Mouse (Mus musculus) bone marrow, adult 2 months (tissue): ENCODE measurements around the gene Tas2r136. TPM values are rescaled to one million over a fixed set of nuclear protein-coding genes. Genes with fewer than 3 reads are reported as not detected.

Experiments used
- H3K27ac ChIP-seq: fragments of 200-500 bp; 2 replicates; pipeline ENCODE4 v1.5.1; 2012; ENCODE audit warnings: low read depth, mild to moderate bottlenecking, control low read depth, inconsistent platforms, low read length; ENCODE audit not compliant: control insufficient read depth, poor library complexity, insufficient read depth
- H3K4me1 ChIP-seq: fragments of 200-500 bp; 2 replicates; pipeline ENCODE4 v1.6.1; 2011; ENCODE audit warnings: low read length; ENCODE audit not compliant: control insufficient read depth, insufficient read depth
- H3K4me3 ChIP-seq: fragments of 200-500 bp; replicated peaks from 2 replicates; pipeline ENCODE3; 2011; ENCODE audit warnings: mild to moderate bottlenecking, low read depth, low read length, control low read depth; ENCODE audit not compliant: control insufficient read depth
- CTCF ChIP-seq: fragments of 200-500 bp; IDR thresholded peaks from 2 replicates; pipeline ENCODE4 v1.5.1; 2011; ENCODE audit warnings: low read length, control low read depth; ENCODE audit not compliant: control insufficient read depth, insufficient read depth
- POLR2A ChIP-seq: fragments of 200-500 bp; IDR thresholded peaks from 2 replicates; pipeline ENCODE4 v1.6.1; 2011; ENCODE audit warnings: low read depth, mild to moderate bottlenecking, control low read depth, low read length, borderline replicate concordance; ENCODE audit not compliant: control insufficient read depth
- WGBS: fragments of 180-500 bp; shearing (Covaris S2); methylation state at CpG from one replicate; pipeline ENCODE4 v1.1.7; 2018; 5-methylcytosine and 5-hydroxymethylcytosine counted together
- polyA plus RNA-seq: library from polyadenylated mRNA; stranded (reverse); fragments of >200 nt; gene quantifications from 2 replicates; pipeline ENCODE4 v1.2.4, GENCODE M21; 2011; ENCODE audit warnings: low replicate concordance; ENCODE audit not compliant: missing spikeins, insufficient read depth, insufficient read length

Tas2r136 gene
- polyA plus RNA-seq, result not detected in 2 replicates

- TF ChIP-seq POLR2A, result no peak
- TF ChIP-seq CTCF, result no peak
- Histone ChIP-seq H3K27ac (no peak within 1 kb of the TSS), H3K4me1 (no peaks in the 10 kb centered on the region), H3K4me3 (no peak within 1 kb of the TSS)
These were observed at the start of gene Tas2r136 for GRCm38 (mm10) chr6:132778062-132778461. Gene Tas2r136 (minus strand): TSS chr6:132778162.

- WGBS, result 74% methylated on average over 1 of the region's 1 CpGs
- TF ChIP-seq POLR2A (no peak), CTCF (no peak)
- Histone ChIP-seq H3K27ac (no peak within 1 kb of the TSS), H3K4me1 (no peaks in the 10 kb centered on the region), H3K4me3 (no peak within 1 kb of the TSS)
These were observed 24.6 kb upstream of the Tas2r136 start, which contains the start of gene Tas2r117 for GRCm38 (mm10) chr6:132802518-132802917. Gene Tas2r117 (plus strand): TSS chr6:132802818.

- Histone ChIP-seq H3K4me3 (no peak overlapping the region), H3K4me1 (no peaks in the 10 kb centered on the region), H3K27ac (no peak overlapping the region)
- TF ChIP-seq POLR2A, result no peak
- no peak for TF ChIP-seq CTCF
- 37% methylated on average over 1 of the region's 1 CpGs for WGBS
These were observed 17.4 kb upstream of the Tas2r136 start for GRCm38 (mm10) chr6:132795393-132795792.

DNA sequence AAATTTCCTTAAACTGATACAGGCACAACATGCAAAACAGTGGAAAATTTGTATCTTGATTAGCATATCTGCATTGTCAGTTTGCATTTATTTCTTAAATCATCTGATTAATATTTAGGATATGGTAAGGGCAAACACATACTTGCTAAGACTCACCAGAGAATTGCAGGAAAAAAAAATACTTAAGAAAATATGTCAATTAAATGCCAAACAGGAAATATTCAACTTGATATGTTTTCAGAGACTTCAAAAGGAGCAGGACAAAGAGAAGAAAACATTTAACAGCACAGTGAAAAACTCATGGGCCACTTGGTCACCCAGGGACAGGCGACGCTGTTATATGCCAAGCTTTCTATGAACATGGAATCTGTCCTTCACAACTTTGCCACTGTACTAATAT, 16.1 kb downstream of the Tas2r136 start, which contains the start of gene Tas2r102:
TSS of gene Tas2r102 (plus strand) at position 301 of the 400 bp plus-strand sequence.
- no peak within 1 kb of the TSS for H3K4me3 ChIP-seq
- TF ChIP-seq CTCF (no peak), POLR2A (no peak)
- H3K27ac ChIP-seq, result no peak within 1 kb of the TSS
- no peaks in the 10 kb centered on the region for H3K4me1 ChIP-seq
- 87% methylated on average over 2 of the region's 2 CpGs for WGBS

DNA sequence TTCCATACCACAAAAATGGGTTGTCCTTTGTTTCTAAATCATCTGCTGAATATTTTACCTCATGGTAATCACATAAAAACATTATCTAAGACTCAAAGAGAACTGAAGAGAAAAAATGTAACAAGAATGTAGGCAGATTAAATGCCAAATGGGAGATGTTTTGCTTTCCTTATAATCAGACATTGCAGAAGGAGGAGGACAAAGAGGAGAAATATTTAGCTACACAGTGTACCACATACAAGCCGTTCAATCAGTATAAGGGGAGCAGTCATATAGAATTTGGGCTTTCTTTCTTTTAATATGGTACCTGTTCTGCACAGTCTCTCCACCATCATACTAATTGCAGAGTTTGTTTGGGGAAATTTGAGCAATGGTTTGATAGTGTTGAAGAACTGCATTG, 23.5 kb downstream of the Tas2r136 start, which contains the start of gene Tas2r124:
TSS of gene Tas2r124 (plus strand) at position 301 of the 400 bp plus-strand sequence.
- Histone ChIP-seq H3K4me1 (no peaks in the 10 kb centered on the region), H3K4me3 (no peak within 1 kb of the TSS), H3K27ac (no peak within 1 kb of the TSS)
- WGBS, result 68% methylated on average over 1 of the region's 1 CpGs
- TF ChIP-seq POLR2A (no peak), CTCF (no peak)

- WGBS, result 70% methylated on average over 2 of the region's 2 CpGs
- H3K4me1 ChIP-seq, result no peaks in the 10 kb centered on the region
These were observed 27.8 kb downstream of the Tas2r136 start for GRCm38 (mm10) chr6:132750206-132750605.

DNA sequence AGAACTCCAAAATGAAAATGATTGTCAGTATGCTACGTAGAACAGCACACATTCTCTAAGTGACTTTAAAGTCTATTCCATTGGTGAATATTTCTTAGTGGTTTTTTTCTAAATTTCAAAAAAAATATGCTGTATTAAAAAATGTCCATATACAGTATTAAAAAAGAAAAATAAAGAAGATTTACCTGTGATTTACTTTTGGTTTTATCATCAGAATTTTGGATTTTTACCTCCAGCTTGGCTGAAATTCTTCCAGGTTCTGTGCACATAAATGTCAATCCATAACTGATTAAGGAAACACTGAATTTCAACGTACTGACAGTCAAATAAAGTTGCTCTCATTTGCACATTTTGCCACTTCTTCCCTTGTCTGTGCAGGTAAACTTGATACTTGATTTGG, 40.0 kb downstream of the Tas2r136 start, which contains the start of gene Tas2r115:
TSS of gene Tas2r115 (minus strand) at position 101 of the 400 bp plus-strand sequence.
- Histone ChIP-seq H3K27ac (no peak within 1 kb of the TSS), H3K4me3 (no peak within 1 kb of the TSS), H3K4me1 (no peaks in the 10 kb centered on the region)
- no peak for TF ChIP-seq POLR2A
- TF ChIP-seq CTCF, result no peak
- WGBS, result 60% methylated on average over 2 of the region's 2 CpGs

More at GRCm38 (mm10) chr6:132750206-132750605, 27.8 kb downstream of the Tas2r136 start:
- H3K27ac ChIP-seq, result no peak overlapping the region
- no peak for TF ChIP-seq POLR2A
- no peak for TF ChIP-seq CTCF
- no peak overlapping the region for H3K4me3 ChIP-seq

Other genes with a start within 250 kb of the Tas2r136 start
- gene Prh1, start 208.4 kb downstream of the Tas2r136 start, polyA plus RNA-seq, result not detected in 2 replicates
- not detected in 2 replicates for gene Prp2, start 182.2 kb downstream of the Tas2r136 start, polyA plus RNA-seq
- gene A630073D07Rik, start 126.6 kb downstream of the Tas2r136 start, polyA plus RNA-seq, result not detected in 2 replicates
- not detected in 2 replicates for gene Tas2r120, start 121.2 kb downstream of the Tas2r136 start, polyA plus RNA-seq
- gene Tas2r121, start 77.2 kb downstream of the Tas2r136 start, polyA plus RNA-seq, result not detected in 2 replicates
- not detected in 2 replicates for gene Tas2r122, start 66.2 kb downstream of the Tas2r136 start, polyA plus RNA-seq
- gene Tas2r115, start 40.1 kb downstream of the Tas2r136 start, polyA plus RNA-seq, result not detected in 2 replicates
- gene Tas2r124, start 23.4 kb downstream of the Tas2r136 start, polyA plus RNA-seq, result not detected in 2 replicates
- gene Tas2r102, start 16.0 kb downstream of the Tas2r136 start, polyA plus RNA-seq, result not detected in 2 replicates
- not detected in 2 replicates for gene Tas2r117, start 24.7 kb upstream of the Tas2r136 start, polyA plus RNA-seq
- gene Tas2r123, start 69.0 kb upstream of the Tas2r136 start, polyA plus RNA-seq, result not detected in 2 replicates
- gene Tas2r116, start 77.3 kb upstream of the Tas2r136 start, polyA plus RNA-seq, result not detected in 2 replicates
- gene Tas2r110, start 89.8 kb upstream of the Tas2r136 start, polyA plus RNA-seq, result not detected in 2 replicates
- gene Tas2r113, start 114.8 kb upstream of the Tas2r136 start, polyA plus RNA-seq, result not detected in 2 replicates
- gene Tas2r125, start 131.5 kb upstream of the Tas2r136 start, polyA plus RNA-seq, result not detected in 2 replicates
- not detected in 2 replicates for gene Tas2r129, start 172.9 kb upstream of the Tas2r136 start, polyA plus RNA-seq
- gene Tas2r131, start 179.8 kb upstream of the Tas2r136 start, polyA plus RNA-seq, result not detected in 2 replicates
- gene Tas2r109, start 202.8 kb upstream of the Tas2r136 start, polyA plus RNA-seq, result not detected in 2 replicates